Mouse (Mus musculus) layer of hippocampus, adult 9-10 months (tissue): ENCODE measurements around the gene Zfp119b.
"Not testable (repeated sequence)": the region's sequence is repeated elsewhere in the genome, so short reads cannot be mapped to it uniquely, and the experiment has no call there.

Experiments
- DNase-seq: peaks from one replicate; pipeline ENCODE4 v3.0.0; 2022; ENCODE audit warnings: low spot score

Gene Zfp119b

GRCm38 (mm10) chr17:55957726-55958583 lies 8.7 kb upstream of the Zfp119b start:
- no peak for DNase-seq

GRCm38 (mm10) chr17:55957168-55957567 lies 7.9 kb upstream of the Zfp119b start:
- peak; percentile 65 for DNase-seq

GRCm38 (mm10) chr17:55956591-55956990 lies 7.3 kb upstream of the Zfp119b start:
- DNase-seq: no peak

GRCm38 (mm10) chr17:55956129-55956528 lies 6.8 kb upstream of the Zfp119b start:
- DNase-seq: no peak

GRCm38 (mm10) chr17:55954229-55954628 lies 4.9 kb upstream of the Zfp119b start:
- DNase-seq: no peak

GRCm38 (mm10) chr17:55953751-55954150 lies 4.5 kb upstream of the Zfp119b start:
- no peak for DNase-seq

GRCm38 (mm10) chr17:55952447-55953027 lies 3.2 kb upstream of the Zfp119b start, which contains the start of gene Ebi3:
Gene Ebi3, plus strand, starts transcription at chr17:55952640.
- DNase-seq: no peak

GRCm38 (mm10) chr17:55952041-55952440 lies 2.7 kb upstream of the Zfp119b start:
- no peak for DNase-seq

- no peak for DNase-seq
Observed at GRCm38 (mm10) chr17:55950601-55951000, 1.3 kb upstream of the Zfp119b start.

- DNase-seq: no peak
Observed at GRCm38 (mm10) chr17:55948647-55949046, 653 bp downstream of the Zfp119b start.

- no peak for DNase-seq
Observed at GRCm38 (mm10) chr17:55945696-55946095, 3.6 kb downstream of the Zfp119b start.

GRCm38 (mm10) chr17:55944866-55945682 lies 4.2 kb downstream of the Zfp119b start:
- peak; percentile 91 for DNase-seq

GRCm38 (mm10) chr17:55944387-55944865 lies 4.9 kb downstream of the Zfp119b start:
- not testable (repeated sequence) for DNase-seq

GRCm38 (mm10) chr17:55933191-55933590 lies 16.1 kb downstream of the Zfp119b start:
- no peak for DNase-seq

GRCm38 (mm10) chr17:55932635-55933034 lies 16.7 kb downstream of the Zfp119b start:
- DNase-seq: no peak

GRCm38 (mm10) chr17:55931553-55932502 lies 17.5 kb downstream of the Zfp119b start:
- peak; percentile 21 for DNase-seq

GRCm38 (mm10) chr17:55906669-55907068 lies 42.6 kb downstream of the Zfp119b start:
- no peak for DNase-seq

- DNase-seq: no peak
Observed at GRCm38 (mm10) chr17:55904131-55904530, 45.2 kb downstream of the Zfp119b start.

- DNase-seq: no peak
Observed at GRCm38 (mm10) chr17:55903687-55904086, 45.6 kb downstream of the Zfp119b start.

GRCm38 (mm10) chr17:55903087-55903486 lies 46.2 kb downstream of the Zfp119b start:
- DNase-seq: no peak

- peak; percentile 36 for DNase-seq
Observed at GRCm38 (mm10) chr17:55892406-55892955, 56.8 kb downstream of the Zfp119b start.
